Mouse (Mus musculus): Measurements from ENCODE around the gene E030018B13Rik.

DNA sequence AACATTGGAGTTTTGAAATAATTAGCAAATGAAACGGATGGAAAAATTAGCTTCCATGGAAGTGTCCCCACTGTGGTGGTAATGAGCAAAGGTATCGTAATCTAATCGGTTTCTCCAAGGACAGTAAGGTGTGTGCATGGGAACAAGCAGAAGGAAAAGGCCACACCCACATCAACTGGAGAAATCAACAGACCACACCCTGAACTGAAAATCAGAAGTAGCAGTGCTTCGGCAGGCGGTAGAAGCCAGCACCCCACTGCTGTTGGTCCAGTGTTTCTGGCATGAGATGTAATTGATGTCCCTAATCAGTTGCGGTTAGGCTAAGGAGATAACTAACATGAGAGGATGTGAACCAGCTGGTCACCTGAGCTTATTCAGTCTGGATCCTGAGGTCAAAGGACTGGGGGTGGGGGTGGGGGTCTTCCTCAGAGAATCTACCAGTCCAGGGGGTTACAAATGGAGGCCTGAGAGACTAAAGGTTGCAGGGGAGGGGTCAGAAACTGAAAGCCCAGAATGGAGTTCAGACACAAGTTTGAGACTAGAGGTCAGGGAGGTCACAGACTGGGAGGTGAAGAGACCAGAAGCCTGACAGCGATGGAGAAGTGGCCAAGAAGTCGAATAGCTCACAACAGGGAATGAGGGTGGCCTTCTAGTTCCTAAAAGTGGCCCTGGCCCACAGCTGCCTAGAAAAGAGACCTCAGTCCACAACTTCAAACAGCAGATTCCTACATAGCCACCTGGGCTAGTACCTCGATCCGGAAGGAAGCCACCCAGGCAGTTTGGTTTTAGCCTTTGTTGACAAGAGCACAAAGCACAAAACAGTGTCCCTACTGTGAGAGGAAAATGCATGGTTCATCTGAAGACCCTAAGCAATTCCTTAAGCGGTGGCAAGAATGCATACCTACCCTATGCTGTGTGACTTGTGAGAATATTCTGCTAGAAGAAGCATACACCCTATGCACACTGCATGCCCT lies 31.1 kb downstream of the E030018B13Rik start:
- TF ChIP-seq GATA1 (IDR thresholded peaks at IDR 0.05; ENCODE audit: borderline replicate concordance, low read length) (no peak), FLI1 (IDR thresholded peaks at IDR 0.05; ENCODE audit: low read length) (no peak)

Data from megakaryocyte, embryonic 14.5 days (primary cell).